Mouse (Mus musculus): Measurements from ENCODE around the gene Grhl3. TPM values are rescaled to one million over a fixed set of nuclear protein-coding genes. Genes with fewer than 3 reads are reported as not detected.
A peak's percentile ranks its signal among the peaks of the same experiment; 100 is the strongest.

Grhl3 gene
- polyA plus RNA-seq, 1 experiment from 2014 or later, result 7.1 TPM

GRCm38 (mm10) chr4:135531236-135531635, 42.2 kb downstream of the Grhl3 start:
- DNase-seq (ENCODE audit: low spot score), result no peak

DNA sequence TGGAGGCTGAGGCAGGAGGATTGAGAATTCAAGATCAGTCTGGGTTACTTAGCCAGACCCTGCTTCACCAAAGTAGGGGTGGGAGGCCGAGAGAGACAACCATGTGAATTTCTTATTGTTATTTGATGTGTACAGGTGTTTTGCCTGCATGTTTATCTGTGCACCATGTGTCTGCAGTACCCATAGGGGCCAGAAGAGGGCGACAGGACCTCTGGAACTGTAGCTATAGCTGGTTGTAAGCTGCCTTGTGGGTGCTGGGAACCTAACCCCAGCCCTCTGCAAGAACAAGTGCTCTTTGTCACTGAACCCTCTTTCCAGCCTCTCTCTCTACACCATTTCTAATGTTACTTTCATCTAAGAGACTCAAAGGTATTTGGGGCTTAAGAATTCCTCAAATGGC, 43.2 kb downstream of the Grhl3 start:
- 62% methylated on average over 2 of the region's 2 CpGs for WGBS
- H3K4me3 ChIP-seq (ENCODE audit: low read depth, low read length), result no peak overlapping the region
- no peaks in the 10 kb centered on the region for H3K36me3 ChIP-seq (ENCODE audit: control insufficient read depth, insufficient read depth, low read length)
- H3K9ac ChIP-seq (ENCODE audit: low read length), result no peak overlapping the region
- no peak overlapping the region for H3K27ac ChIP-seq (ENCODE audit: low read depth)
- no peaks in the 10 kb centered on the region for H3K4me1 ChIP-seq (replicated peaks; ENCODE audit: control insufficient read depth, insufficient read depth, low read length)
- DNase-seq (ENCODE audit: low spot score), result no peak
- H3K4me2 ChIP-seq (ENCODE audit: low read length), result no peak overlapping the region
- H3K9me3 ChIP-seq (ENCODE audit: control insufficient read depth, low read length), result peaks cover 7% of the 10 kb centered on the region; the same call in 1 of the 2 replicates
- H3K27me3 ChIP-seq (replicated peaks; ENCODE audit: control insufficient read depth, insufficient read depth, low read length), result no peaks in the 10 kb centered on the region
- ATAC-seq (replicated peaks; ENCODE audit: low FRiP score, low TSS enrichment, low read depth), result no peak

More at GRCm38 (mm10) chr4:135531236-135531635, 42.2 kb downstream of the Grhl3 start:
- Histone ChIP-seq H3K27me3 (replicated peaks; ENCODE audit: control insufficient read depth, insufficient read depth, low read length) (no peaks in the 10 kb centered on the region), H3K9me3 (ENCODE audit: control insufficient read depth, low read length) (peaks cover 7% of the 10 kb centered on the region; the same call in 1 of the 2 replicates), H3K36me3 (ENCODE audit: control insufficient read depth, insufficient read depth, low read length) (no peaks in the 10 kb centered on the region), H3K4me1 (replicated peaks; ENCODE audit: control insufficient read depth, insufficient read depth, low read length) (no peaks in the 10 kb centered on the region), H3K27ac (ENCODE audit: low read depth) (no peak overlapping the region), H3K9ac (ENCODE audit: low read length) (no peak overlapping the region), H3K4me3 (ENCODE audit: low read depth, low read length) (no peak overlapping the region), H3K4me2 (ENCODE audit: low read length) (no peak overlapping the region)
- 87% methylated on average over 9 of the region's 9 CpGs for WGBS
- ATAC-seq (replicated peaks; ENCODE audit: low FRiP score, low TSS enrichment, low read depth), result no peak

DNA sequence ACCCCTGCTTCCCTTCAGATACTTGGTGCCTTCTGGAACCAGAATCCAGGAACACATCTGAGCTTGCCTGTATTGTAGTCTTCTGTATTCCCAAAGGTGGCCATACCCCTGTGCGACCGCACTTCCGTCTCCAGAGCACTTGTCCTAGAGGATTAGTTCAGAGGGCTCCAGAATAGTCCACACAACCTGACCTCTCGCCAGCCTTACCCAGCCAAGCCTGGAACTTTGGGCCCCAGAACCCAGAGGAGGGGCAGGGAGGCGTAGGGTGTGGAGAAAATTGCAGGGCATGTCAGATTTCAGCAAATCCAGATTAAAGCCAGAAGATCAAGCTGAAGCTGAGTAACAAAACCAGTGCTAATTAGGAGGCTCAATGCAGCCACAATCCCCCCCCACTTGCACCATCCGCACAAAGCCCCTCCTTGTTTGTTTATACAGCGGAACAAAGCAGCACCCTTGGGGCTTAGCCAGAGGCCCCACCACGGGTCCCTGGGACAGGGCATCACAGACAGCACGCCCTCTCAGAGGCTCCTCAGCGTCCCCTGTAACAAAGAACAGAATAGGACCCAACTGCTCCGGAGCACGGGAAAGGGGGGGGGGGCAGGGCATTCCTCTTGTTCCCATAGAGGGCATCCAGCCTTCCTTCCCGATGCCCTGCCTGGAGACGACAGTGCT, 47.3 kb downstream of the Grhl3 start:
- no peak overlapping the region for H3K9ac ChIP-seq (ENCODE audit: low read length)
- H3K9me3 ChIP-seq (ENCODE audit: control insufficient read depth, low read length), result peaks cover 7% of the 10 kb centered on the region; the same call in 1 of the 2 replicates
- H3K36me3 ChIP-seq (ENCODE audit: control insufficient read depth, insufficient read depth, low read length), result no peaks in the 10 kb centered on the region
- no peak for DNase-seq (ENCODE audit: low spot score)
- no peak overlapping the region for H3K27ac ChIP-seq (ENCODE audit: low read depth)
- no peak for ATAC-seq (replicated peaks; ENCODE audit: low FRiP score, low TSS enrichment, low read depth)
- WGBS, result 36% methylated on average over 14 of the region's 14 CpGs
- no peaks in the 10 kb centered on the region for H3K27me3 ChIP-seq (replicated peaks; ENCODE audit: control insufficient read depth, insufficient read depth, low read length)
- H3K4me2 ChIP-seq (ENCODE audit: low read length), result no peak overlapping the region
- H3K4me1 ChIP-seq (replicated peaks; ENCODE audit: control insufficient read depth, insufficient read depth, low read length), result 0 out of 2 replicates have a peak, but pooled peaks cover 6% of the 10 kb centered on the region
- H3K4me3 ChIP-seq (ENCODE audit: low read depth, low read length), result no peak overlapping the region

DNA sequence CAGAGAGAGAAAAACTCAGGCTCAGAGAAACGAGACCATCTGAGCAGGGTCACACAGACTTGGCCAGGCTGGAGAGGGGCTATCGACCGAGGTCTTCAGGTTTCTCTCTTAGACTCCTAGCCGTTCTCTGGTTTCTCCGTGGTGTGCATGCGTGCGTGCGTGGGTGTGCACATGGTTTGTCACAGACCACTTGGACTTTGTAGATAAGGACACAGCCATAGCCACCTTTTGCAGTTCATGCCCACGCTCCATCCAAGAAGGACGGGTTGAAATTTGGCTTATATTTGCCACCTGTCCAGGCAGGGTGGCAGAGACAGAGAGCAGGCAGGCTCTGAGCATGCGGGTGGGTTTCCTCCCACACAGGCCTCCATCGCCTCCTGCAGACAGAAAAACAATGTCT, 48.4 kb downstream of the Grhl3 start:
- H3K36me3 ChIP-seq (ENCODE audit: control insufficient read depth, insufficient read depth, low read length), result no peaks in the 10 kb centered on the region
- no peaks in the 10 kb centered on the region for H3K9me3 ChIP-seq (ENCODE audit: control insufficient read depth, low read length)
- H3K4me2 ChIP-seq (ENCODE audit: low read length), result no peak overlapping the region
- H3K4me1 ChIP-seq (replicated peaks; ENCODE audit: control insufficient read depth, insufficient read depth, low read length), result 0 out of 2 replicates have a peak, but pooled peaks cover 6% of the 10 kb centered on the region
- no peak for DNase-seq (ENCODE audit: low spot score)
- H3K9ac ChIP-seq (ENCODE audit: low read length), result no peak overlapping the region
- no peak overlapping the region for H3K27ac ChIP-seq (ENCODE audit: low read depth)
- no peak for ATAC-seq (replicated peaks; ENCODE audit: low FRiP score, low TSS enrichment, low read depth)
- H3K4me3 ChIP-seq (ENCODE audit: low read depth, low read length), result no peak overlapping the region
- H3K27me3 ChIP-seq (replicated peaks; ENCODE audit: control insufficient read depth, insufficient read depth, low read length), result no peaks in the 10 kb centered on the region
- 67% methylated on average over 12 of the region's 12 CpGs for WGBS

GRCm38 (mm10) chr4:135523939-135524338, 49.5 kb downstream of the Grhl3 start:
- Histone ChIP-seq H3K27ac (ENCODE audit: low read depth) (0 out of 2 replicates have a peak overlapping the region, but pooled peaks have one; percentile 27), H3K27me3 (replicated peaks; ENCODE audit: control insufficient read depth, insufficient read depth, low read length) (no peaks in the 10 kb centered on the region), H3K4me1 (replicated peaks; ENCODE audit: control insufficient read depth, insufficient read depth, low read length) (0 out of 2 replicates have a peak, but pooled peaks cover 6% of the 10 kb centered on the region), H3K9me3 (ENCODE audit: control insufficient read depth, low read length) (no peaks in the 10 kb centered on the region), H3K9ac (ENCODE audit: low read length) (no peak overlapping the region), H3K4me2 (ENCODE audit: low read length) (no peak overlapping the region), H3K36me3 (ENCODE audit: control insufficient read depth, insufficient read depth, low read length) (no peaks in the 10 kb centered on the region), H3K4me3 (ENCODE audit: low read depth, low read length) (no peak overlapping the region)
- WGBS, result 15% methylated on average over 6 of the region's 7 CpGs
- ATAC-seq (replicated peaks; ENCODE audit: low FRiP score, low TSS enrichment, low read depth) (no peak), DNase-seq (ENCODE audit: low spot score) (no peak)

DNA sequence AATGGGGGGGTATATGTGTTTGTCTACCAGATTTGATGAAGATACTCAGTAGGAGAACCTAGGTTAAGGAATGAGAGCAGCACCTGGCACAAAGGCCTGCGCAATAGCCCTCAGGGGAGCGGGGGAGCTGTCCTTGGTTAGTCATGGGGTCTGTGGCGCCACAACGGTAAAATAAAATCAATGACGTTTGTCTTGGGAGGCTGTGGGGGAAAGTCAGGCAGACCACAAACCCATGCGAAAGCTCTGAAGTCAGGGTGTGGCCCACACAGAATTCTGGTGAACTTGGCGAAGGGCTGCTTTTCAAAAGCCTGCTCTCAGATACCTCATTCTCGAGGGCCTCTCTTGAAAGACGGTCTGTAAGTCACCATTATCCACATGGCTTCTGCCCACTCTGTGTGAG, 53.0 kb downstream of the Grhl3 start:
- H3K9me3 ChIP-seq (ENCODE audit: control insufficient read depth, low read length), result no peaks in the 10 kb centered on the region
- no peak overlapping the region for H3K4me2 ChIP-seq (ENCODE audit: low read length)
- no peaks in the 10 kb centered on the region for H3K36me3 ChIP-seq (ENCODE audit: control insufficient read depth, insufficient read depth, low read length)
- no peak overlapping the region for H3K4me3 ChIP-seq (ENCODE audit: low read depth, low read length)
- WGBS, result 75% methylated on average over 9 of the region's 9 CpGs
- H3K27me3 ChIP-seq (replicated peaks; ENCODE audit: control insufficient read depth, insufficient read depth, low read length), result no peaks in the 10 kb centered on the region
- DNase-seq (ENCODE audit: low spot score), result no peak
- H3K27ac ChIP-seq (ENCODE audit: low read depth), result no peak overlapping the region
- ATAC-seq (replicated peaks; ENCODE audit: low FRiP score, low TSS enrichment, low read depth), result no peak
- no peak overlapping the region for H3K9ac ChIP-seq (ENCODE audit: low read length)
- H3K4me1 ChIP-seq (replicated peaks; ENCODE audit: control insufficient read depth, insufficient read depth, low read length), result 0 out of 2 replicates have a peak, but pooled peaks cover 6% of the 10 kb centered on the region

DNA sequence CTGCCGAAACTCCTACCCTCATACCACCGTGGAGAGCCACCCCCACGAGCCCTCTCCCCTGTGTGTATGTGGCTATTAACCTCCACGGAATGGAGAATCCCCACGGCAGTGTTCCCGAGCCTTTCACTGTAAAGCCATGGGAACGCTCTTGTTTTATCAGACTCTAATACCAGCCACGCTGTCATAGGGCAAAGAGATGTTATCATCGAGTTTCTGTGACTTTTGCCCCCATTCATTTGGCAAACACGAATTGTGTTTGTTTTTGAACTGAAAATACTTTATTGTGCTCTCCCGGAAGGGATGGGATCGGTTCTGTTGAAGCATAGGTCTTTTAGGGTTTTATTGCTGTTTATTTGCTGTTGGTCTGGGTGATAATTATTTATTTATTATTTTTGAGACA, 55.3 kb downstream of the Grhl3 start:
- Histone ChIP-seq H3K27ac (ENCODE audit: low read depth) (no peak overlapping the region), H3K4me2 (ENCODE audit: low read length) (no peak overlapping the region), H3K4me1 (replicated peaks; ENCODE audit: control insufficient read depth, insufficient read depth, low read length) (no peaks in the 10 kb centered on the region), H3K9ac (ENCODE audit: low read length) (no peak overlapping the region), H3K9me3 (ENCODE audit: control insufficient read depth, low read length) (no peaks in the 10 kb centered on the region), H3K27me3 (replicated peaks; ENCODE audit: control insufficient read depth, insufficient read depth, low read length) (no peaks in the 10 kb centered on the region), H3K4me3 (ENCODE audit: low read depth, low read length) (no peak overlapping the region), H3K36me3 (ENCODE audit: control insufficient read depth, insufficient read depth, low read length) (no peaks in the 10 kb centered on the region)
- ATAC-seq (replicated peaks; ENCODE audit: low FRiP score, low TSS enrichment, low read depth) (no peak), DNase-seq (ENCODE audit: low spot score) (no peak)
- 65% methylated on average over 12 of the region's 12 CpGs for WGBS

DNA sequence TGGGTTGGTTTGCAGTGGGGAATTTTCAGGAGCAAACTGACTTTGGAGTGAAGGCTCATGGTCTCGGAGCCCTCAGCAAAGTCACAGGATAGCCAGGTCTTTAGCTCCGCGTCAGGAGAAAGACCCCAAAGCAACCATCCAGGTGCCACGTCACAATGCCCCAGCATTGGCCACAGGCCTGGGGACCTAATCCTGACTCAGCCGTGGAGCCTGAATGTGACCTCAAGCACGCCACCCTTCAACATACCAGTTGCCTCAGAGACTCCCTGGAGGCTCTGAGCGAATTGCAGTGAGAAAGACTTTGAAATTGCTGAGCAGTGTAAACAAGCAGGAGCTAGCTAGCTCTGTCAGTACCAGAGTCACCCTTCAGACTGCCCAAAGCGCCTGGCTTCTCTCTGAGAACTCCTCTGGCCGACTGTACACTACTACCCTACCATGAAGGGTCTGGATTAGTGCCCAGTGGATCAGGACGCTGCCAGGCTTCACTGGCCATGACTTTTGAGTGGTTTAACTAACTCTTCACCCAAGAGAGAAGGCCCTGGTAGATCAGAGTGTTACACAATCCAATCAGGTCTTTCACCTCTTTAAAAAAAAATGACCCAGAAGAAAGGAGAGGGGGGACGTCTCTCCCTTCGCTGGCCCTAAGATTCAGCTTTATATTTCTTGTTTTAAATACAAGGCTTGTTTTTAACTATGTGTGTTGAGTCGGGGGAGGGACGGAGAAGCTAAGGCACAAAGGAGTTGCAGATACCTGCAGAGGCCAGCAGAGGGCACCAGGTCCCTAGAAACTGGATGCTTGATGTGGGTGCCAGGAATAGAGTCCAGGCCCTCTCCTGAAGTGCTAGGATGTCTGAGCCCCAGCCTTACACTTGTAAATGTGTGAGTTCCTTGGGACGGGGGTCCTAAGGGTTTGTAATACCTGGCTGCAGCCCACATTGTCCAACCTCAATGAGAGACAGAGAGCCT, 56.8 kb downstream of the Grhl3 start:
- no peaks in the 10 kb centered on the region for H3K4me1 ChIP-seq (replicated peaks; ENCODE audit: control insufficient read depth, insufficient read depth, low read length)
- DNase-seq (ENCODE audit: low spot score) (no peak), ATAC-seq (replicated peaks; ENCODE audit: low FRiP score, low TSS enrichment, low read depth) (no peak)
- no peak overlapping the region for H3K27ac ChIP-seq (ENCODE audit: low read depth)
- no peak overlapping the region for H3K9ac ChIP-seq (ENCODE audit: low read length)
- H3K4me3 ChIP-seq (ENCODE audit: low read depth, low read length), result no peak overlapping the region
- no peak overlapping the region for H3K4me2 ChIP-seq (ENCODE audit: low read length)
- no peaks in the 10 kb centered on the region for H3K36me3 ChIP-seq (ENCODE audit: control insufficient read depth, insufficient read depth, low read length)
- H3K27me3 ChIP-seq (replicated peaks; ENCODE audit: control insufficient read depth, insufficient read depth, low read length), result no peaks in the 10 kb centered on the region
- H3K9me3 ChIP-seq (ENCODE audit: control insufficient read depth, low read length), result no peaks in the 10 kb centered on the region
- WGBS, result 50% methylated on average over 15 of the region's 15 CpGs
